Mouse (Mus musculus): ENCODE data around the gene Mpp1.
A peak's percentile ranks its signal among the peaks of the same experiment; 100 is the strongest.

Mpp1 gene

GRCm38 (mm10) chrX:75130467-75131160 is at the start of gene Mpp1:
Mpp1 (minus strand) TSS chrX:75131016.
- peak; percentile 87 for DNase-seq (ENCODE audit: low read depth, low spot score)

- DNase-seq (ENCODE audit: low read depth, low spot score) = no peak
These were observed 32.9 kb upstream of the Mpp1 start, which contains the start of gene Smim9 for GRCm38 (mm10) chrX:75163670-75164069. Smim9 (minus strand) TSS chrX:75163770.

GRCm38 (mm10) chrX:75155576-75156243 is 24.9 kb upstream of the Mpp1 start:
- DNase-seq (ENCODE audit: low read depth, low spot score) = peak; percentile 44

- DNase-seq (ENCODE audit: low read depth, low spot score) = no peak
These were observed 21.4 kb upstream of the Mpp1 start for GRCm38 (mm10) chrX:75152249-75152648.

GRCm38 (mm10) chrX:75150304-75150703 is 19.5 kb upstream of the Mpp1 start:
- DNase-seq (ENCODE audit: low read depth, low spot score) = no peak

- DNase-seq (ENCODE audit: low read depth, low spot score) = no peak
These were observed 17.6 kb upstream of the Mpp1 start for GRCm38 (mm10) chrX:75148414-75148813.

GRCm38 (mm10) chrX:75143124-75143555 is 12.3 kb upstream of the Mpp1 start:
- peak; percentile 4 for DNase-seq (ENCODE audit: low read depth, low spot score)

- DNase-seq (ENCODE audit: low read depth, low spot score) = no peak
These were observed 7.4 kb upstream of the Mpp1 start for GRCm38 (mm10) chrX:75138182-75138581.

- peak; percentile 38 for DNase-seq (ENCODE audit: low read depth, low spot score)
These were observed 6.9 kb upstream of the Mpp1 start for GRCm38 (mm10) chrX:75137729-75138128.

- DNase-seq (ENCODE audit: low read depth, low spot score) = no peak
These were observed 6.1 kb upstream of the Mpp1 start for GRCm38 (mm10) chrX:75136938-75137337.

- DNase-seq (ENCODE audit: low read depth, low spot score) = no peak
These were observed 1.3 kb downstream of the Mpp1 start for GRCm38 (mm10) chrX:75129474-75129873.

- DNase-seq (ENCODE audit: low read depth, low spot score) = no peak
These were observed 2.4 kb downstream of the Mpp1 start for GRCm38 (mm10) chrX:75128333-75128980.

- no peak for DNase-seq (ENCODE audit: low read depth, low spot score)
These were observed 3.9 kb downstream of the Mpp1 start for GRCm38 (mm10) chrX:75126893-75127292.

- no peak for DNase-seq (ENCODE audit: low read depth, low spot score)
These were observed 5.2 kb downstream of the Mpp1 start for GRCm38 (mm10) chrX:75125606-75126005.

GRCm38 (mm10) chrX:75115550-75115949 is 15.3 kb downstream of the Mpp1 start:
- no peak for DNase-seq (ENCODE audit: low read depth, low spot score)

GRCm38 (mm10) chrX:75102293-75102692 is 28.5 kb downstream of the Mpp1 start:
- DNase-seq (ENCODE audit: low read depth, low spot score) = no peak

- DNase-seq (ENCODE audit: low read depth, low spot score) = no peak
These were observed 32.0 kb downstream of the Mpp1 start for GRCm38 (mm10) chrX:75098799-75099198.

- peak; percentile 20 for DNase-seq (ENCODE audit: low read depth, low spot score)
These were observed 34.5 kb downstream of the Mpp1 start for GRCm38 (mm10) chrX:75096163-75096770.

- peak; percentile 96 for DNase-seq (ENCODE audit: low read depth, low spot score)
These were observed 35.2 kb downstream of the Mpp1 start, which contains the start of gene Dkc1 for GRCm38 (mm10) chrX:75095369-75096162. Dkc1 (plus strand) TSS chrX:75095854.

- no peak for DNase-seq (ENCODE audit: low read depth, low spot score)
These were observed 45.2 kb downstream of the Mpp1 start for GRCm38 (mm10) chrX:75085654-75086053.

All from ES-CJ7 (cell line).